Mouse (Mus musculus) liver, embryonic 11.5 days (tissue): ENCODE measurements at regions not wholly inside any gene's neighbourhood (a gene's known extent, or its start where the extent isn't known, plus 50 kb on each side); places are given as distances from the start of the nearest gene placed in this dataset.
A peak's percentile ranks its signal among the peaks of the same experiment; 100 is the strongest.

Source experiments
- ATAC-seq: fragments of 200-750 bp; cut with Nextera tagmentation; replicated peaks from 2 replicates; pipeline ENCODE4 v1.8.0; 2017; ENCODE audit warnings: moderate number of reproducible peaks, mild to moderate bottlenecking, moderate TSS enrichment, moderate library complexity; ENCODE audit not compliant: low FRiP score
- DNase-seq: peaks from one replicate; pipeline ENCODE4 v3.0.0-alpha.2; 2017; ENCODE audit warnings: low spot score
- H3K27ac ChIP-seq: fragments of 300-500 bp; sonication (generic); 2 replicates; pipeline ENCODE4 v1.5.1; 2014; ENCODE audit warnings: mild to moderate bottlenecking, low read depth, low read length, control low read depth
- H3K27me3 ChIP-seq: fragments of 300-500 bp; sonication (generic); replicated peaks from 2 replicates; pipeline ENCODE4 v1.6.1; 2014; ENCODE audit warnings: low read length, mixed read lengths; ENCODE audit not compliant: control insufficient read depth, insufficient read depth
- H3K36me3 ChIP-seq: fragments of 300-500 bp; sonication (generic); 2 replicates; pipeline ENCODE4 v1.6.1; 2014; ENCODE audit warnings: mild to moderate bottlenecking, low read length, moderate library complexity, mixed read lengths; ENCODE audit not compliant: control insufficient read depth, insufficient read depth
- H3K4me1 ChIP-seq: fragments of 300-500 bp; sonication (generic); replicated peaks from 2 replicates; pipeline ENCODE4 v1.6.1; 2014; ENCODE audit warnings: low read length, mixed read lengths; ENCODE audit not compliant: control insufficient read depth, insufficient read depth
- H3K4me2 ChIP-seq: fragments of 300-500 bp; sonication (generic); 2 replicates; pipeline ENCODE4 v1.6.1; 2014; ENCODE audit warnings: mild to moderate bottlenecking, control low read depth, moderate library complexity
- H3K4me3 ChIP-seq: fragments of 300-500 bp; sonication (generic); 2 replicates; pipeline ENCODE4 v1.5.1; 2014; ENCODE audit warnings: low read depth, low read length, control low read depth
- H3K9ac ChIP-seq: fragments of 300-500 bp; sonication (generic); 2 replicates; pipeline ENCODE4 v1.6.1; 2014; ENCODE audit warnings: low read depth, low read length, control low read depth
- H3K9me3 ChIP-seq: fragments of 300-500 bp; sonication (generic); 2 replicates; pipeline ENCODE4 v1.6.1; 2016; ENCODE audit warnings: low read length, inconsistent platforms, mixed read lengths; ENCODE audit not compliant: control insufficient read depth
- WGBS: fragments of 180-500 bp; shearing (Covaris S2); extraction: QIAGEN DNeasy Blood & Tissue Kit; methylation state at CpG from one replicate; pipeline ENCODE4 v1.1.7; 2014; 5-methylcytosine and 5-hydroxymethylcytosine counted together

- ATAC-seq (no peak), DNase-seq (no peak)
- Histone ChIP-seq H3K9me3 (no peaks in the 10 kb centered on the region; the same call in 1 of the 2 replicates), H3K4me2 (no peak overlapping the region), H3K27me3 (no peaks in the 10 kb centered on the region), H3K36me3 (no peaks in the 10 kb centered on the region), H3K4me1 (no peaks in the 10 kb centered on the region), H3K4me3 (no peak overlapping the region), H3K9ac (no peak overlapping the region), H3K27ac (no peak overlapping the region)
- WGBS = 87% methylated on average over 6 of the region's 6 CpGs
Observed at GRCm38 (mm10) chr2:169098591-169098990, 143.2 kb upstream of the Zfp64 start.

DNA sequence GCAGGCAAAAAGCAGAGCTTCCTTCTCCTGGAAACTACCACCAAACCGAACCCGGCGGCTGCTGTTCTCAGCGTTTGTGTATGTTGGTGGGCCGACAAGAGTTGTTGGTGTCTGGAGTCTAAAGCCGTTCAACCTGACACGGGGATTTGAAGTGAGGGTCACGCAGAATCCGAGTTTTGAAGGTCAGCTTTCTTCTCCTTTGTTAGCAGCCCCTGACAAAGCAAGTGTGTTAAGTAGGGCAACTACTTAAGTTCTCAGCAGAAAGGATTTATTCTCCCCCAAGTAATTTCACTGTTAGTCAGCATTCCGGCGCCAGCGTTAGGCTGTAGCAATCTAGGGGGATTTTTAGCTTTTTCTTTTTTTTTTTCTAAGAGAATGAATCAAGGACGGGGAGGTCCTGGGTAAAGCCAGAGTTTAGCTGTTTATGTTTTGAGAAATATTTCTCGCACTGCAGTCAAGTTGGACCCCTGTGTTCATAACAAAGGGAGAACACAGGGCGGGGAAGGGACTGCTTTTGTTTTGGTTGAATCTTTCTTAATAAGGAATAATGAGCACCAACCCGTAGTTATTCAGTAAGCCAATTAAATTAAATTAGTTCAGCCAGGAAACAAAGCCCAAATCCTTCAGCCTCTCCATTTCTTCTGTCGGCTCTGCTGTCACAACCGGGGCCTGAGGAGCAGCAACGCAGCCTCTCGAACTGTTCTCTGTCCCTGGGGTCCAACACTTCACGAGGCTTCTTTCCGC is 138.8 kb upstream of the Zfp64 start:
- H3K9me3 ChIP-seq = no peaks in the 10 kb centered on the region
- H3K36me3 ChIP-seq = no peaks in the 10 kb centered on the region
- 87% methylated on average over 22 of the region's 22 CpGs for WGBS
- no peak overlapping the region for H3K27ac ChIP-seq
- no peak overlapping the region for H3K9ac ChIP-seq
- no peaks in the 10 kb centered on the region for H3K4me1 ChIP-seq
- ATAC-seq (no peak), DNase-seq (no peak)
- H3K4me2 ChIP-seq = no peak overlapping the region
- no peaks in the 10 kb centered on the region for H3K27me3 ChIP-seq
- H3K4me3 ChIP-seq = no peak overlapping the region

DNA sequence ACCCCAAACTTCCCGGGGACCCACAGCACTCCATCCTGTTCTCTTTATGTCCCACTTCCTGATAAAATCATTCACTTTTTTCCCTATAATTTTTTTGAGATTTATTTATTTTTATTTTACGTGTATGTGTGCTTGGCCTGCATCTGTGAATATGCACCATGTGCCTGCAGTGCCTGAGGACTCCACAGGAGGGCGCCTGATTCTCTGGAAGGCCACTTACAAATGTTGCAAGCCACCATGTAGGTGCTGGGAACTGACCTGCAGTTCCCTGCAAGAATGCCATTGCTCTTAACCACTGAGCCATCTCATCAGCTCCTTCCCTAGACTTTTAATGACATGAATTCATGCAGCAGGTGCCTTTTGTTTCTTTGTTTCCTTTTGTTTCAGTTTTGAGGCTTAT is 134.9 kb upstream of the Zfp64 start:
- Histone ChIP-seq H3K4me3 (no peak overlapping the region), H3K9ac (no peak overlapping the region), H3K4me2 (no peak overlapping the region), H3K36me3 (no peaks in the 10 kb centered on the region), H3K27me3 (no peaks in the 10 kb centered on the region), H3K27ac (no peak overlapping the region), H3K9me3 (no peaks in the 10 kb centered on the region), H3K4me1 (no peaks in the 10 kb centered on the region)
- WGBS = 73% methylated on average over 3 of the region's 3 CpGs
- DNase-seq (no peak), ATAC-seq (no peak)

DNA sequence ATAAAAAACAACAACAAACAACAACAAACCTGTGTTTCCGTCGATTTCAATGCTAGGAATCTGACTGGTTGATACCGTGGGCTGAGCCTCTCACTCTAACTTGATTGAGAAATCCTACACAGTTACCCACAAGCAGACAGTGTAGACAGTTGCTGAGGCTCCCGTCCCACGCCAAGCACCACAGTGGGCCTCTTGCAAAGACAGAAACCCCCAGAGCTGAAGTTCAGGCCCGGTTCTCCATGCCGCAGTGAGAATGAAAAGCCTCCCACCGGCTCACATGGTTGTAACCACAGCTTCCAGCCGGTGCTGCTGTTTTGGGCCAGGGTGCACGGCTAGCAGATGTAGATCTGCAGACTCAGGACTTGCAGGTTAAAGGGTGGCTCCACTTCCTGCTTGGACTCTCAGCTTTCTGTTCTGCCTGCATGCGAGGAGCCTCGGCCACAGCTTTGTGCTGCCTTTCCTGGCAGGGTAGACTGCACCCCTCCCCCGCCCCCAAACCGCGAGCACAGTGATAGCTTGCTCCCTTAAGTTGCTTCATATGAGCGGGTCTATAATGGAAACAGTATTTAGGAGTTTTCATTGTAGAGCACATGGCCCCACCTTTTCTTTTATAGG is 133.6 kb upstream of the Zfp64 start:
- Histone ChIP-seq H3K4me1 (no peaks in the 10 kb centered on the region), H3K36me3 (no peaks in the 10 kb centered on the region), H3K4me3 (no peak overlapping the region), H3K9me3 (no peaks in the 10 kb centered on the region), H3K4me2 (no peak overlapping the region), H3K27me3 (no peaks in the 10 kb centered on the region), H3K9ac (no peak overlapping the region), H3K27ac (no peak overlapping the region)
- peak; percentile 34 for DNase-seq
- 0 out of 2 replicates have a peak, but pooled peaks have one; percentile 23 for ATAC-seq
- WGBS = 58% methylated on average over 16 of the region's 16 CpGs

DNA sequence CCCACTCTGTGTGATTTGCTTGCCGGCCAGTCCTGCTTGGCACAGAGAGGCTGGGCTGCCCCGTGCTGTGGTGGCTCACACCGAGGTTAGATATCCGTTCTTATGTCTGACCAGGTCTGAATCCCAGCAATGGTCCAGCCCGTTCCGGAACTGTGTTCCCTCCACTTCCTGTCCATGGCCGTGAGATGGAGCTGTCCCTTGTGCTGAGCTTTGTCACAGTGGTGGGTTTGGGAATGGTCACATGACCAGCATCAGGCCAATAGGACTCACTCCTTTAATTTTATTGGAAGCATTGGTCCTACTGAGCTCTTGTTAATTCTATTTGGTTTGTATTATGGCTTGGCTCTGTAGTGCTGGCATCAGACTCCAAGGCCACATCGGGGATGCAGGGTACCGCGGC is 132.9 kb upstream of the Zfp64 start:
- H3K4me3 ChIP-seq = no peak overlapping the region
- H3K4me2 ChIP-seq = no peak overlapping the region
- ATAC-seq = no peak
- no peak for DNase-seq
- H3K36me3 ChIP-seq = no peaks in the 10 kb centered on the region
- H3K27ac ChIP-seq = no peak overlapping the region
- no peak overlapping the region for H3K9ac ChIP-seq
- 73% methylated on average over 10 of the region's 10 CpGs for WGBS
- no peaks in the 10 kb centered on the region for H3K4me1 ChIP-seq
- H3K9me3 ChIP-seq = no peaks in the 10 kb centered on the region
- H3K27me3 ChIP-seq = no peaks in the 10 kb centered on the region

GRCm38 (mm10) chr2:169071267-169071666 is 115.9 kb upstream of the Zfp64 start:
- H3K27me3 ChIP-seq = no peaks in the 10 kb centered on the region
- H3K36me3 ChIP-seq = no peaks in the 10 kb centered on the region
- ATAC-seq (no peak), DNase-seq (no peak)
- no peaks in the 10 kb centered on the region for H3K4me1 ChIP-seq
- no peak overlapping the region for H3K4me2 ChIP-seq
- H3K9ac ChIP-seq = no peak overlapping the region
- H3K9me3 ChIP-seq = no peaks in the 10 kb centered on the region
- H3K4me3 ChIP-seq = no peak overlapping the region
- no peak overlapping the region for H3K27ac ChIP-seq

DNA sequence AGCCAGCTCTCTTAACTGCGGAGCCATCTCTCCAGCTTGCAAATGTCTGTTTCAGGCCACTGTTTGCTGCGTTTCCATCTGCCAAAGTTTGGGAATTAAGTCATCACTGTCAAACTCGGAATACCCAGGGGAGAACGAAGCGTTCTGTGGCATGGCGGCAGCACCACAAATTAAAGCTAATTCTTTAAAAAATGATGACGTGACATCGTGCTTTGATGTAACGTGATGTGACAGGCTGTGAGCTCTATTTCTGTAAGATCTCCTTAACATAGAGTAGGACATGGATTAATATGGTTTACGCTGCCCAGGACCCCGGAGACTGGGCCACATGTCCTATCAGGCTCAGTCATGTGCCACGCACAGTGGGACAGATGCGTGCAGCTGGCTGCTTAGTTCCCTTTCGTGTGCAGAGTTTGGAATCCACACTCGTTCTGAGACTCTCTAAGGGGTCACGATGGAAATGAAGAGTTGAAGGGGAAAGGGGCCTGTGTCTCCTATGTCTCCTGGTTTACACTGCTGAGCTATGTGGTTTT is 109.8 kb upstream of the Zfp64 start:
- whole genome bisulfite sequencing = 84% methylated on average over 16 of the region's 16 CpGs

GRCm38 (mm10) chr2:169061520-169061919 is 106.1 kb upstream of the Zfp64 start:
- Histone ChIP-seq H3K36me3 (no peaks in the 10 kb centered on the region), H3K4me1 (peaks cover 2% of the 10 kb centered on the region; the same call in 1 of the 2 replicates), H3K27ac (no peak overlapping the region), H3K9me3 (0 out of 2 replicates have a peak, but pooled peaks cover 6% of the 10 kb centered on the region), H3K4me2 (peak overlapping the region; percentile 26; the same call in 1 of the 2 replicates), H3K27me3 (no peaks in the 10 kb centered on the region), H3K9ac (no peak overlapping the region), H3K4me3 (no peak overlapping the region)
- DNase-seq (peak; percentile 61), ATAC-seq (no peak)
- WGBS = 10% methylated on average over 11 of the region's 11 CpGs

More for the DNA sequence above, 109.8 kb upstream of the Zfp64 start:
- H3K27me3 ChIP-seq = no peaks in the 10 kb centered on the region
- peaks cover 2% of the 10 kb centered on the region; the same call in 1 of the 2 replicates for H3K4me1 ChIP-seq
- H3K36me3 ChIP-seq = no peaks in the 10 kb centered on the region
- no peak overlapping the region for H3K9ac ChIP-seq
- no peaks in the 10 kb centered on the region for H3K9me3 ChIP-seq
- no peak overlapping the region for H3K27ac ChIP-seq
- no peak for DNase-seq
- H3K4me2 ChIP-seq = no peak overlapping the region
- ATAC-seq = no peak
- H3K4me3 ChIP-seq = no peak overlapping the region
